Mouse (Mus musculus) 416B (cell line): Measurements from ENCODE around the gene Sctr.
A peak's percentile ranks its signal among the peaks of the same experiment; 100 is the strongest.

Experiments used
- DNase-seq: peaks from one replicate; pipeline ENCODE4 v3.0.0; 2011; ENCODE audit warnings: low read depth

Sctr gene

GRCm38 (mm10) chr1:120070168-120070567 is 63.5 kb downstream of the Sctr start:
- no peak for DNase-seq

DNA sequence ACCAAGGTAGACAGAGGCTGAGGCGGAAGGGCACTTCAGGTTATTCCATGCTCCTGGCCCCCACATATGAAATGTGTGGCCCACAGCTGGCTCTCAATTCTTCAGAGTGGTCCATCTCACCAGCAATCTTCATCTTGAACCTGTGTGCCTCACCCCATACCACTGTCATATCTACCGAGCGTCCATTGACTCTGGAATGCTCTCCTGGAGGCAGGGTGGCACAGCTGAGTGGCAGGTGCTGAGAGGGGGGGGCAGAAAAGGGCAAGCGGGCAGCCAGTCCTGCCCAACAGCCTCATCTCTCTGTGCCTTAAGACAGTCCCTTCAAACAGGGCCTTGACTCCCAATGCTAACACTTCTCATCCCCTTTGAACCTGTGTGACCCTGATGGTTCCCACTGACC is 64.4 kb downstream of the Sctr start:
- no peak for DNase-seq

DNA sequence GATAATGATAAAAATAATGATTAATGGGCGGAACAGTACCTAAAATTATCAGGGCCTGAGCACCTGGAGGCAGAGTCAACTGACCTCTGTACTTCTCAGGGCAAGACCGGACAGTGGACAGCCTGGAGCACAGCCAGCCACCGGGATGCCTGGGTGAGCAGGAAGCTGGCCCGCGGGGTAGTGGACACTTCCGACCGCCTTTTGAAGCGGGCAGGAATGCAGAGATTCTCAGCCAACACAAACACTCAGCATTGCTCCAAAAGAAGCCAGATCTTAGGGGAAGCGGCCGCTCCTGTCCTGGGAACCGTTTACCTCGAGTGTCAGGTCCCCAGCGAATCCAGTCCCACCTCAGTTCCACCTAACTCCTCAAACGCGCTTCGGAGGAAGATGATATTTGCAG is 66.2 kb downstream of the Sctr start:
- no peak for DNase-seq

GRCm38 (mm10) chr1:120073519-120074306 is 67.0 kb downstream of the Sctr start, which contains the start of gene Tmem37:
Gene Tmem37 (minus strand): TSS chr1:120074074.
- peak; percentile 83 for DNase-seq

- DNase-seq = peak; percentile 42
These were observed 67.6 kb downstream of the Sctr start for GRCm38 (mm10) chr1:120074307-120074702.

GRCm38 (mm10) chr1:120074931-120075330 is 68.2 kb downstream of the Sctr start:
- no peak for DNase-seq

DNA sequence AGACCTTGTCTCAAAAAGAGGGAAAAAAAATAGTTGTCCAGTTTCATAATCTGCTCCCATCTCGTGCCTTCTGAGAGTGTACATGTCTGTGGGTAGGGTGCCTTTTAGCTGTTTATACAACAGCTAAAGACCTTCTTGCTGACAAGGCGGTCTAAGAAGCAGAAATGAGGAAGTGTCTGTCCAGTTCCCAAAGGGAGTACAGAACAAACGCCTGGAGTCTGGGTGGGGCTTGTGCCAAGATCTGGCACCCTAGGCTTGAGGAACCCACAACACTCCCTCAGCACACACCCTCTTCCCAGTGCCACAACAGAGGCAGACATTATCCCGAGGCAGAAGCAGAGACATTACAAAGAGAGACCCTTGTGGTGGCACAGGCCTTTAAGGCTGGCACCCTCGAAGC is 68.8 kb downstream of the Sctr start:
- DNase-seq = peak; percentile 29

GRCm38 (mm10) chr1:120077746-120078410 is 71.2 kb downstream of the Sctr start:
- no peak for DNase-seq

GRCm38 (mm10) chr1:120080632-120081031 is 73.9 kb downstream of the Sctr start:
- DNase-seq = peak; percentile 57

DNA sequence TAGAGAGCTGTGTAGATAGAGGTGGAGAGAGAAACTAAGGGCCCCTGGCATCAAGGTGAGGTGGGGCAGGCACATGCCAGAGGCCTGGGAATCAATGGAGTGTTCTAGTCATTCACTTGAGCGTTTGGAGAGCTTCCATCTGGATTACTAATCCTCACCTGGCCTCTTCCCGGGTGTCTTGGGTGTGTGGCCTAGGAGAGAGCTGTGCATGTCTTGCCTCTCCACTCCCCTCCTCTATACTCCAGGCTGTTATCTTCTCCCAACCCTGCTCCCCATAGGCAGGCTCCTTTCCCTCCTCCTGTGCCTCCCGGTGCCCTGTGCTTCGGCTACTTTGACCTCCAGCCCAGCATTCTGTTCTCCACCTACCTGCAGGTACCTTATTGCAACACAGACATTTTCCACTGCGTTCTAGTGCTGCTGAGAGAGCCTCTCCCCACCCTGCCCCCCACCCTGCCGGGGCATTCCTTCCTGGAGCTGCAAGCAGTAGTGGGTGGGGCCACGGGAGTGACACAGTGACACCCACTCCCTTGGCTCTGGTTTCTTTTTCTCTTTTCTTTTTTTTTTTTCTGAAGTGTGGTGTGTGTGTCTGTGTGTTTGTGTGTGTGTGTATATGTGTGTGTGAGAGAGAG is 76.4 kb downstream of the Sctr start:
- peak; percentile 17 for DNase-seq

DNA sequence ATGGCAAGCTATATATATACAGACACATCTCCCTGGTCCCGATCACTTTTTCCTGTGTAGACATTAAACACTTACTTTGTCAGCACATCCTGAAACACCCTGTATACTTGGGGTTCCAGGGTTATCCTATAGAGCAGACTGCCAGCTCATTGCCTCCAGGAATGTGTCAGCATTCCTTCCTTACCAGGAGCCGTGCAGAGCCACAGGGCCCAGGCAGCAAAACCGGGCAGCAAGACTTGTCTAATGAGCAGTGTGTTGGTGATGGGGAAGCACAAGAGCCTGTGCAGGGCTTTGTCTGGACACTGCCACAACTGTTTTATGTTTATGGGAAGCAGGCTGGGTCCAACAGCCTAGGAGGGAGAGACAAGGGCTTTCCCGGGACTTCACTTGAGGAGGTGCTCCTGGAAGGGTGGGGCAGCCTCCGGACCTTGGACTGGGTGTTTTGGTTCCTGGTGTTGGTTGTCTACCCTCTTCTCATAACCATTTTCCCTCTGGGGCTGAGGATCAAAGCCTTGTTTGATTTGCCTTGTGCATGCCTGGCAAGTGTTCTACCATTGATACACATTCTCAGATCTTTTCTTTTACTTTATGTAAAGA is 77.3 kb downstream of the Sctr start:
- DNase-seq = no peak

- no peak for DNase-seq
These were observed 79.0 kb downstream of the Sctr start for GRCm38 (mm10) chr1:120085696-120086095.

DNA sequence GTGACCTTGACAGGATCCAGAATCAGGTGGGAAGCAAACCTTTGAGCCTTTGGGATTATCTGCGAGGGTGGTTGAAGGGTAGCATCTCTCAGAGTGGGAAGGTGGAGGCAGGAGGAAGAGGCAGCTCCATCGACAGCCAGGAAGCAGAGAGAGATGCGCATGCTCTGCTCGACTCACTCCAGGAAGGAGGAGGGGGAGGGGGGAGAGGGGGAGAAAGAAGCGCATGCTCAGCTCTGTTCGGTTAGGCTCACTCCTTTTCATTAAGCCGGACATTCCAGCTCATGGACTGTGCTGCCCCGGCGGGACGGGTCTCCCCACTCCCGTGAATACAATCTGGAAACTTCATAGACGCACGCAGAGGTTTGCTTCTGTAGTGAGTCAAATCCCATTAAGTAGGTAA is 80.0 kb downstream of the Sctr start:
- no peak for DNase-seq

- no peak for DNase-seq
These were observed 82.5 kb downstream of the Sctr start for GRCm38 (mm10) chr1:120089180-120089579.

GRCm38 (mm10) chr1:120090880-120091570 is 84.3 kb downstream of the Sctr start:
- no peak for DNase-seq

DNA sequence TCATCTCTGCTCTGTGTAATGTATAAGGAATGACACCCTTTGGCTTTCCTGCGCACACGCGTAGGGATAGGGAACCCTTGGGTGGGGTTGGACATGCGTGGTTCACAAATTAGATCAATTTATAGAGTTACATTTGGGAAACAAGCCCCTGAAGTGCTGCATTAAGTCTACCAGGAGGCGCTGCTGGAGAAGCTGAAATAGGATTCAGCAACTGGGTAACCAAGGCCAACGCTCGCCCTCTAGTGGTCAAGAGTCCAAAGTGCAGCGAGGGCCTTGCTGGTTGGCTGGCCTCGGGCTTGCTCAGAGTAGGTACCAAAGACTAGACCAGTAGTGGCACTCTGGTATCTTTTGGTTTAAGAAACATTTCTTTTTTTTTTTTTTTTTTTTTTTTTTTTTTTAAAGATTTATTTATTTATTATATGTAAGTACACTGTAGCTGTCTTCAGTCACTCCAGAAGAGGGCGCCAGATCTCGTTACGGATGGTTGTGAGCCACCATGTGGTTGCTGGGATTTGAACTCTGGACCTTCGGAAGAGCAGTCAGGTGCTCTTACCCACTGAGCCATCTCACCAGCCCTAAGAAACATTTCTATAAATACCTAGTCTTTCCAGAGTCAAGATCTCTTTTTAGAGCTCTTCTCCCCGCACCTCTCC is 86.9 kb downstream of the Sctr start:
- DNase-seq = peak; percentile 88

DNA sequence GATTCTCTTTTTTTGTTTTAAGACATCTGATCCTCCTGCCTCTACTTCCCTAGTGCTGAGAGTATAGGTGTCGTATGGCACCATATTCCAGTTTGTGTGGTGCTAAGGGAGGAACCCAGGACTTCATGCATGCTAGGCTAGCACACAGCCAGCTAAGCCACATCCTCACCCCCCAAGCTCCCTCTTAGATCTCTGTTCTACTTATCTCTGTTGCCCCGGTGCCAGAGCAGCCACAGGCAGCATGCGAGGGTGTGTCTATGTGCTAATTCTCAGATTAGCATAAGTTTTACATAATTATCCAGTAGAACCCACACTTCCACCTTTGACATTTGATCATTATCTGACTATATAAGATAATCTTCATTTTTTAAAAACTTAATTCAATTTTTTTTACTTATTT is 88.2 kb downstream of the Sctr start:
- DNase-seq = peak; percentile 39

- DNase-seq = peak; percentile 76
These were observed 91.6 kb downstream of the Sctr start for GRCm38 (mm10) chr1:120098327-120098726.

DNA sequence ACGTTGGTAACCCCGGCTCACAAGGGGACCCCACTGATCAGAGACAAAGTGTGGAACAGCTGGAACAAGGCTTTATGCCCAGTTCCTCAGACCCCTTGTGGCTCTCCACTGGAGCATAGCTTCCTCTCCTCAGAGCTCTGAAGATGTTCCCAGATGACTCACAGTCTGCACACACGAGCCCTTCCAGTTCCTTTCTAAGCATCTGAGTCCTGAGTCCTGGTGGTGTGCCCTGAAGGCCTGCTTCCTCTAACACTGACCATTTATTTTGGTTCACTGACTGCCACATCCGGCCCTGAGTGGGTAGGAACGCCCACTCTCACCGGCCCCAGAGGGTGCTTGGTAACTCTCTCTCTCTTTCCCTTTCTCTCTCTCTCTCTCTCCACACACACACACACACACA is 92.8 kb downstream of the Sctr start:
- DNase-seq = peak; percentile 92

GRCm38 (mm10) chr1:120100456-120101226 is 93.9 kb downstream of the Sctr start:
- DNase-seq = peak; percentile 79

DNA sequence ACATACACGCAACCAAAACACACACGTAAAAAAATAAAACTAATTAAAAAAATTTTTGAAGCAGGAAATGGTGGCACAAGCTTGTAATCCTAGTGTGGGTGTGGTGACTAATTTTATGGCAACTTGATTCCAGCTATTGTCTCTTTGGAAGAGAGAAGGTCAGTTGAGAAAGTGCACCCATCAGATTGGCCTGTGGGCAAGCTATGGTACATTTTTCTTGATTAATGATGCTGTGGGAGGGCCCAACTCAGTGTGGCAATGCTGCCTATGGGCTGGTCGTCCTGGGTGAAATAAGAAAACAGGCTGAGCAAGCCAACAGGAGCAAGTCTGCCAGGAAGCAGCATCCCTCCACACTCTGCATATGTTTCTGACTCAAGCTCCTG is 94.5 kb downstream of the Sctr start:
- peak; percentile 21 for DNase-seq
